Mouse (Mus musculus) A20 (cell line): ENCODE measurements around the gene Ifrd2.

Experiments
- DNase-seq: peaks from one replicate; pipeline ENCODE4 v3.0.0-alpha.2; 2011; ENCODE audit warnings: low read depth, low spot score

The Ifrd2 gene

GRCm38 (mm10) chr9:107575579-107576356 lies 11.7 kb upstream of the Ifrd2 start:
- DNase-seq = no peak

DNA sequence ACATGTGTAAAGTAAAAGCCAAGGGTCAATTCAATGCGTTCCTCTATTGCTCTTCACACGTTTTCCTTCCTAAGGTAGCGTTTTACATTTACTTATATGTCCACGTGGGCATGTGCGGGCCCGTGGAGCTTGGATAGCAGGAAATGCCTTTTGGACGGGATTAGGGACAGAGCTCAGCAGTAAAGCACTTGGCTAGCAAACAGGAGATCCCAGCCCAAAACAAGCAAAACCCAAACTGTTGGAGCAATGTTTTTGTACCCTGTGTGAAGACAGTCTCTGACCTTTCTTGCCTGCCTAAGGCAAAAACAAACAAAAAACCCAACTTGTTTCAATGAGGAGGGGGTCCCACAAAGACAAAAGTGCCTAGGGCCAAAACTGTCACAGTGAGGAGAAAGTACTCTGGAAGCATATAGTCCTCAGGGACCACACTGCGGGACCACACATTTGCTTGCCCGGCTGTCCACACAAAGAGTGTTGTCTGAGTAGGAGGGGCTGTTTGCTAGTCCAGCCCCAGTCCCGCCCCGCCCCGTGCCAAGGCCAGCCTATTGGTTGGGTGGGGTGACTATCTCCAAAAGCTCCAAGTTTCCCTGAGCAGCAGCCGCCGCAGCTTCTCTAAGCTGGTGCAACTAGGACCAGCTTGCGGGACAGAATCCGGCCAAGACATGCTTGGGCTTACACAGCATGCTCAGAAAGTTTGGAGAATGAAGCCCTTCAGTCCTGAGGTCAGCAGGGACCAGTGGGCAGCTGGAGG lies 10.9 kb upstream of the Ifrd2 start, which contains the start of gene Hyal1:
TSS of gene Hyal1 (plus strand) at position 571 of the 751 bp plus-strand sequence.
- peak; percentile 59 for DNase-seq

DNA sequence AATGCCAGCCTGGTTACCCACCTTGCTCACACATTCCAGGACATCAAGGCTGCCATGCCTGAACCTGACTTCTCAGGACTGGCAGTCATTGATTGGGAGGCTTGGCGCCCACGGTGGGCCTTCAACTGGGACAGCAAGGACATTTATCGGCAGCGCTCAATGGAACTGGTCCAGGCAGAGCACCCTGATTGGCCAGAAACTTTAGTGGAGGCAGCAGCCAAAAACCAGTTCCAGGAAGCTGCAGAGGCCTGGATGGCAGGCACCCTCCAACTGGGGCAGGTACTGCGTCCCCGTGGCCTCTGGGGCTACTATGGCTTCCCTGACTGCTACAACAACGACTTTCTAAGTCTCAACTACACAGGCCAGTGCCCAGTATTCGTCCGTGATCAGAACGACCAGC lies 9.6 kb upstream of the Ifrd2 start:
- no peak for DNase-seq

GRCm38 (mm10) chr9:107578587-107578986 lies 8.9 kb upstream of the Ifrd2 start, which contains the start of gene Naa80:
Gene Naa80, plus strand, starts transcription at chr9:107578887.
- DNase-seq = no peak

DNA sequence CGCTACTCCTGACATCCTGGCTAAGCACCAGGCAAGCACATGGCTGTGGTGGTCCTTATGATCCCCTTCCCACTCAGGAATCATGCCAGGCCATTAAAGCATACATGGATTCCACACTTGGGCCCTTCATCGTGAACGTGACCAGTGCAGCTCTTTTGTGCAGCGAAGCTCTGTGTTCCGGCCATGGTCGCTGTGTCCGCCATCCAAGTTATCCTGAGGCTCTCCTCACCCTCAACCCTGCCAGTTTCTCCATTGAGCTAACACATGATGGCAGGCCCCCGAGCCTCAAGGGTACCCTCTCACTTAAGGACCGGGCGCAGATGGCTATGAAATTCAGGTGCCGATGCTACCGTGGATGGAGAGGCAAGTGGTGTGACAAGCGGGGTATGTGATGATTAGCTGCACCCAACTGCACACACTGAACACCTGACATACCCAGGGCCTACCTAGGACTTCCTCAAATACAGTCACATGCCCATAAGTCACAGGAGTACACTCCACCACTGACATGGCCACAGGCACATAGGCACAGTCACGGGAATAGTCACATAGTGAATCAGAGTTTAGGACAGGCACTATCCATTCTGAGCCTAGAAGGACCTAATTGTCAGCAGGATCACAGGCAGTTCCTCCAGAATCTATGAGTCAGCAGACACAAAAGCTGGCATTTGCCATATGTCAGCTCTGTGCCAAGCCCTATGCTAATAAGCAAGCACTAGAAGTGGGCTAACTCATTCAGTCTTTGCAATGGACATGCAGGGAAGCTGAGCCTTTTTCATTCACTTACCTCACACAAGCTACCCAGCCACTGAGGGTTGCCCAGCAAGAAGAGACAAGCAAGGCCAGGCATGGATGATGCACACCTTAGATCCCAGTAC lies 8.2 kb upstream of the Ifrd2 start:
- DNase-seq = peak; percentile 54

- peak; percentile 86 for DNase-seq
These were observed 6.7 kb upstream of the Ifrd2 start, which contains the start of gene Hyal3 for GRCm38 (mm10) chr9:107580501-107581317. Gene Hyal3, plus strand, starts transcription at chr9:107580818.

- DNase-seq = no peak
These were observed 5.9 kb upstream of the Ifrd2 start for GRCm38 (mm10) chr9:107581584-107581983.

DNA sequence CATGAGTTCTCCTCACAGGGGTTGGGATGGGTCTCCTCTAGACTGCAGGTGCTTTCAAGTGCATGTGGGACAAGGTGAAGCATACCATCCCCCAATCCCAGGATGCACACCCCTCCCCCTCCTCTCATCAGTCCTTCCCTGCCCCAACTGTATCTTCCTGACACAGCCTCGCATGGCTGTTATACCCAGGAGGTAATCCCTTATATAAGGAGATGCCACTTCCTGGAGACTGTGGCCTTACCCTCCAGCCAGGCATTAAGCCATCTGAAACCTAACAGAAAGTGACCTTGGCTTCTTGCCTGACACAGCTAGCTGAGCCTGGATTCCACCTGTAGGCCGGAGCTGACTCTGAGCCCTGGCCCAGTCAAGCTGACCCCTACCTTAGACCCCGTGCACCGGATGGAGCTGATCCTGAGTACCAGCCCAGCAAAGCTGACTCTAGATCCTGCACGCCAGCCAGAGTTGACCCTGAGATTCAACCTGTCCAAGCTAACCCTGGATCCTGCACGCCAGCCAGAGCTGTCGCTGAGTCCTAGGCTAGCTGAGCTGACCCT lies 4.9 kb upstream of the Ifrd2 start:
- no peak for DNase-seq

GRCm38 (mm10) chr9:107583174-107583573 lies 4.3 kb upstream of the Ifrd2 start:
- no peak for DNase-seq

- no peak for DNase-seq
These were observed 938 bp upstream of the Ifrd2 start for GRCm38 (mm10) chr9:107586504-107586903.

DNA sequence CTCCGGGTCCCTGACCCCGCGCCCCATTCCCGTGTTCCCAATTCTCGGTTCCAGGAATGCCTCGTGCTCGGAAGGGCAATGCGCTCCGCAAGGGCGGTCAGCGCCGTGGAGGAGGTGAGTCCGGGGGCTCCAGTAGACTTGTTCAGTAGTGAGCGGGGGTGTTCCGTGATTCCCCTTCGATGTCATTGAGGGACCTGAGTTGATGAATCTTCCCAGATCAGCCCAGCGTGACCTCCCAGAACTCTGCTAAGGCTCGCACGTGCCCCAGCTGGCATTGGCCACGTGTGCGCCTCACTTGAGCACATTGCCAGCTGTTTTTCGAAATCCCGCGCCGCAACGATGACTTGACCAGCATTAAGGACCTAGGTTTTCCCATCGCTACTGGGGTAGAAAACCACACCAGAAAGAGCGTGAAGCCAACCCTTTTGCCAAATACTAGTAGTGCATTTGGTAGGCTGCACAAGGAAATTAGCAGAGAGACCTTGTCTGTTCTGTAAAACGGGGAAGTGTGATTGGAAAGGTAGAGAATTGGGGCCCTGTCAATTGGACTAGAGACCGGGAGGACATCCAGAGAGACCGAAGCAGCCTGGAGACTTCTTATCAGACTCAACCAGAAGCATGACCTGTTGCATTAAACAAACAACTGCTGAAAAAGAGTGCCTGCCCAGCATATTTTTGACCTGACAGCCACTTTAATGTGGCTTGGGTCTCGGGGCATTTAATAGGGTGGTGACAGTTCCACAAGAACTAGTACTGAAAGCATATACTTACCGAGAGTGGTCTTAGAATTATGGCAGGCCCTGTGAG lies 594 bp downstream of the Ifrd2 start:
- DNase-seq = no peak

- no peak for DNase-seq
These were observed 2.8 kb downstream of the Ifrd2 start for GRCm38 (mm10) chr9:107590058-107590772.

- no peak for DNase-seq
These were observed 3.3 kb downstream of the Ifrd2 start for GRCm38 (mm10) chr9:107590773-107591060.

DNA sequence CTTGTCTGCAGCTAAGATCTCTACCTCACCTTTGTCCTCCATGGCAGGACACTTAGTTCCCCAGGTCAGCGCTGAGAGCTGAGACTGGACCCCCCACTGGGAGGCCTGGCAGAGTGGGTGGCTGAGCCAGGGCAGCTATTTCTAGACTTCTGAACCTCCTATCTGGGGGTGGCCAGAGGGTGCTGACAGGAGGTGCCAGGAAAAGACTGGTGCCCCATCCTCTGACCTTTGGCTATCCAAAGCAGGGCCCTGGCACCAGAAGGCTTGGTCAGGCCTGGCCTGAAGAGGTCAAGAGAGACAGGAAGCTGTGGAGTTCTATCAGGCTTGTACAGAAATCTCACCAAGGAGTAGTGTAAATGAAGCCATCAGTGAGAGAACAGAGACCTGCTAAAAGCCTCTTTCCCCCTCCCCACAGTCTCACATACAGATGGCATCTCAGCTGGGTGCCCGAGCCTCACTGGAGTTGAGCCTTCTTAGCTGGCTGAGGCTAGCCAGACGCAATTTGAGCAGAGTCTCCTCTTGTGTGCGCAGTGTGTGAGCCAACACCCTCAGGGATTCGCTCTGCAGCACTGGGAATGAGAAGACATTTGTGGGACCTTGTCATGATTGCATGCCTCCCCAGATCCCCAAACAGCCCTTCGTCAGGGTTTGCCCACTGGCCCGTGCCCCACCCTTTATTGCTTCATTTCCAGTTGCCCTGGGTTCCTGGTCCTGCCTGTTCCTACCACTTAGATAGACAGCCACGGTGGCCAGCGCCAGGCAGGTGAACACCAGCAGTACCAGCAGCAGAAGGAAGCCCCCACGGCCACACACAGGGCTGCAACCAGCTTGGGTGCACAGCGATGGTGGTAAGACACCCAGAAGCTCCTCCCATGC lies 5.9 kb downstream of the Ifrd2 start:
- DNase-seq = no peak

GRCm38 (mm10) chr9:107594281-107595062 lies 7.0 kb downstream of the Ifrd2 start:
- DNase-seq = peak; percentile 44

DNA sequence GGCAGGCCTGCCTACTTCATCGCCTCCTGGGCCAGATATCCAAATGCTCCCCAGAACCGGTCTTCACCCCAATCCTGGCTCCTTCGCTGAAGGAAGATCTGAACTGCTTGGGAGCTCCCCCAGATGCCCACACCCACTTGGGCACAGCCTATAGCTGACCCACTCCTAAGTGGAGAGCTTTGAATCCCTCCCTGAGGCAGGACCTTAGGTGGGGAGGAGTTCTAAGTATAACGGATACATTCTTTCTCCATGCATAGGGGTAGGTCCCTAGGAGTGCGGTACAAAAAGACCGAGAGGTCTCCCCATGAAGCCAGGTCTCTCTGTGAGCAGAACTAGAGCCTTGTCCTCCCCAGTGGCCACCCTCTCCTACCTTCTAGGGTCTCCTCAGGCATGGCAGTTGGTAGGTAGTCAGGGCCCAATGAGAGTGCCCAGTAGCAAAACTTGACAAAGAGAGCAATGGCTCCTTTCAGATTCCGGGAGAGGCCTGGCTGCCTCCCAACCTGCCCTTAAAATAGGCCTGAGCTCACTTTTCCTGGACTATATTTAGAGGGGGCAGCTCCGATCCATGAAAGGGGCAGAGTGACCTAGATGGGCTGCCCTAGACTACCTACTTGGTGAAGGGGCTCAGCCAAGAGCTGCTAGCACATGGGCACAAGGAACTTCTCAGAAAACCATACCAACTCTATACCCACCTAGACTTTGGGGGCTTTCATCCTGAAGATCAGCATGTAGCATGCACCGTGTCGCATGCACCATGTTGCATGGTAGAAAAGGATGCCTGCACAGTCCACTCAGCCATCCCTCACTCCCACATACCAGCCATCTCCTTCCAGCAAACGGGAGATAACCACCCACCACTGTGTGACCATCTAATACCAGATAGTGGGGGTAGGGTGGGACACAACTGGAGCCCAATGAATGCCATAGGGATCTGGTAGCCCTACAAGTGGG lies 9.5 kb downstream of the Ifrd2 start:
- DNase-seq = no peak
